In the genomic region with DNA sequence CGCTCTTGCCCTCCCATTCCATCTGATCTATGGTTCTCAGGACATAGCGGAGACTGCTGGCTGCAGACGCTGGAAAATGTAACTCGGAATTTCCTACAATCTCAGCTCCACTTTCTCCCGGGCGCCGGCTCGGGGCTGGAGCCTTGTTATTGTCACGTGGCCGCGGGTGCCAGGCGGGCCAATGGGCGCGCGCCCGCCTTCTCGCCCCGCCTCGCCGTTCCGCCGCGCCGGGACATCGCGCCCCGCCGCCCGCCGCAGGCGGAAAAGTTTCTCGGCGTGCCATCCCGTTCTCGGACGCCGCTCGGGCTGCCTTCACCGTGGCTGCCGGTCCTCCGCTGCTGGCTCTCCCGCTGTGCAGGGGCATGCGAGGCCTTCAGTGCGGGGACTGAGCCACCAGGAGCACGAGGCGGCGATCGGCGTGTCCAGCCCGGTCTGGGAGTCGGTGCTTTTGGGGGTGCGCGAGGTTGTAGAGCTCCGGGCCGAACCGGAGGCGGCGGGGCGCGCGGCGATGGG, we compare ENCODE assay signal across 8 mouse cellular contexts. TPM values are rescaled to one million over a fixed set of nuclear protein-coding genes. Genes with fewer than 3 reads are reported as not detected.
DNase-seq lines count a peak whose midpoint lies in the region; ATAC-seq and TF ChIP-seq lines count a peak whose summit lies in the region.

A gene (plus strand): TSS at position 201 of the 513 bp plus-strand sequence.

- TF ChIP-seq CTCF in thymus, adult 2 months (IDR thresholded peaks at IDR 0.05; ENCODE audit: borderline replicate concordance, control insufficient read depth, extremely low read depth, insufficient read depth, low read length, poor library complexity): no peak

- intact Hi-C loops in heart, postnatal 14 days (cut with DNase I): no loop called here

- peaks cover 13% of the 10 kb centered on the region for H3K27me3 ChIP-seq in forebrain, embryonic 16.5 days (replicated peaks; ENCODE audit: control insufficient read depth, insufficient read depth, low read length)
- peaks cover 21% of the 10 kb centered on the region for H3K27me3 ChIP-seq in liver, embryonic 16.5 days (ENCODE audit: control insufficient read depth, insufficient read depth, low read depth, low read length)
- no peaks in the 10 kb centered on the region; the same call in 1 of the 2 replicates for H3K27me3 ChIP-seq in neural tube, embryonic 13.5 days
- peaks cover 6% of the 10 kb centered on the region; the same call in 1 of the 2 replicates for H3K27me3 ChIP-seq in thymus, adult 2 months (ENCODE audit: control insufficient read depth, insufficient read depth, low read length)

- DNase-seq in ES-CJ7 (ENCODE audit: low read depth, low spot score): peak; percentile 34
- DNase-seq in cerebellum, adult 18-20 months: peak; percentile 47 to 64
- DNase-seq in heart, postnatal 14 days: peak; percentile 82 to 88
- DNase-seq in large intestine, adult 2 months (ENCODE audit: low read depth, low spot score): no peak
- peak; percentile 10 for DNase-seq in thymus, adult 2 months

- H3K36me3 ChIP-seq in forebrain, embryonic 16.5 days (ENCODE audit: control insufficient read depth, insufficient read depth): no peaks in the 10 kb centered on the region
- no peaks in the 10 kb centered on the region for H3K36me3 ChIP-seq in liver, embryonic 16.5 days (ENCODE audit: control insufficient read depth, insufficient read depth)
- no peaks in the 10 kb centered on the region for H3K36me3 ChIP-seq in neural tube, embryonic 13.5 days
- no peaks in the 10 kb centered on the region for H3K36me3 ChIP-seq in thymus, adult 2 months (ENCODE audit: control insufficient read depth, insufficient read depth, low read length)

- no peak for TF ChIP-seq POLR2A in thymus, adult 2 months (IDR thresholded peaks at IDR 0.05; ENCODE audit: control insufficient read depth, extremely low read depth, insufficient read depth, low read length, poor library complexity)

- peak within 1 kb of the TSS; percentile 68 for H3K9ac ChIP-seq in forebrain, embryonic 16.5 days (replicated peaks; ENCODE audit: low read depth, low read length)
- H3K9ac ChIP-seq in liver, embryonic 16.5 days (ENCODE audit: low read depth, low read length): peak within 1 kb of the TSS; percentile 56
- peak within 1 kb of the TSS; percentile 87 for H3K9ac ChIP-seq in neural tube, embryonic 13.5 days

- H3K4me1 ChIP-seq in forebrain, embryonic 16.5 days (replicated peaks; ENCODE audit: control insufficient read depth, insufficient read depth, low read length): peaks cover 23% of the 10 kb centered on the region
- H3K4me1 ChIP-seq in liver, embryonic 16.5 days (ENCODE audit: control insufficient read depth, low read depth, low read length): no peaks in the 10 kb centered on the region; the same call in none of the 2 replicates
- peaks cover 42% of the 10 kb centered on the region for H3K4me1 ChIP-seq in neural tube, embryonic 13.5 days (replicated peaks)
- peaks cover 2% of the 10 kb centered on the region; the same call in 1 of the 2 replicates for H3K4me1 ChIP-seq in thymus, adult 2 months (replicated peaks; ENCODE audit: control insufficient read depth, insufficient read depth, low read length)

- H3K4me3 ChIP-seq in forebrain, embryonic 16.5 days (replicated peaks; ENCODE audit: low read length): peak within 1 kb of the TSS; percentile 76
- peak within 1 kb of the TSS; percentile 64 for H3K4me3 ChIP-seq in liver, embryonic 16.5 days (ENCODE audit: low read depth, low read length)
- peak within 1 kb of the TSS; percentile 82 for H3K4me3 ChIP-seq in neural tube, embryonic 13.5 days
- H3K4me3 ChIP-seq in thymus, adult 2 months (ENCODE audit: control insufficient read depth, insufficient read depth, low read length): peak within 1 kb of the TSS; percentile 34

- WGBS in forebrain, embryonic 16.5 days: under 1% methylated on average over 61 of the region's 62 CpGs
- under 1% methylated on average over 60 of the region's 62 CpGs for WGBS in large intestine, adult 2 months
- WGBS in liver, embryonic 16.5 days (ENCODE audit: insufficient replicate concordance): under 1% methylated on average over 55 of the region's 62 CpGs
- under 1% methylated on average over 45 of the region's 62 CpGs for WGBS in neural tube, embryonic 13.5 days
- WGBS in thymus, adult 2 months: 1% methylated on average over 62 of the region's 62 CpGs

- peak within 1 kb of the TSS; percentile 33; the same call in 1 of the 2 replicates for H3K27ac ChIP-seq in forebrain, embryonic 16.5 days (ENCODE audit: low read length)
- no peak within 1 kb of the TSS for H3K27ac ChIP-seq in liver, embryonic 16.5 days (ENCODE audit: low read length)
- H3K27ac ChIP-seq in neural tube, embryonic 13.5 days (replicated peaks): peak within 1 kb of the TSS; percentile 81
- H3K27ac ChIP-seq in thymus, adult 2 months (ENCODE audit: control insufficient read depth, insufficient read depth, low read length): peak within 1 kb of the TSS; percentile 37; the same call in 1 of the 2 replicates

- peak; percentile 91 for ATAC-seq in forebrain, embryonic 16.5 days
- peak; percentile 78 for ATAC-seq in liver, embryonic 16.5 days (ENCODE audit: low read depth)
- ATAC-seq in neural tube, embryonic 13.5 days (ENCODE audit: low read depth): peak; percentile 84

- H3K9me3 ChIP-seq in forebrain, embryonic 16.5 days (ENCODE audit: control insufficient read depth, low read length): no peaks in the 10 kb centered on the region
- no peaks in the 10 kb centered on the region for H3K9me3 ChIP-seq in liver, embryonic 16.5 days (replicated peaks; ENCODE audit: control insufficient read depth, low read length)
- no peaks in the 10 kb centered on the region for H3K9me3 ChIP-seq in neural tube, embryonic 13.5 days

- peak within 1 kb of the TSS; percentile 100 for H3K4me2 ChIP-seq in forebrain, embryonic 16.5 days (ENCODE audit: low read length)
- H3K4me2 ChIP-seq in liver, embryonic 16.5 days (ENCODE audit: low read depth, low read length): peak within 1 kb of the TSS; percentile 67
- peak within 1 kb of the TSS; percentile 96 for H3K4me2 ChIP-seq in neural tube, embryonic 13.5 days

RNA-seq across cellular contexts. Expression of the gene that starts here (rescaled TPM):
- polyA plus RNA-seq in forebrain, embryonic 16.5 days (2015; fragmentation: Nextera tagmentation; extraction: Ambion mirVana): 2.1 and 2.6 TPM in 2 replicates
- total RNA-seq in heart, postnatal 14 days (2021): 1 to 10 TPM; 2.2 to 2.5 TPM
- polyA plus RNA-seq in large intestine, adult 2 months (2012; rRNA removed): 12.5 and 22.8 TPM in 2 replicates
- 0.94 and 0.95 TPM in 2 replicates for polyA plus RNA-seq in liver, embryonic 16.5 days (2015; fragmentation: Nextera tagmentation; extraction: Ambion mirVana)
- polyA plus RNA-seq in neural tube, embryonic 13.5 days (2015; fragmentation: Nextera tagmentation; extraction: Ambion mirVana): 6.0 and 7.2 TPM in 2 replicates
- polyA plus RNA-seq in thymus, adult 2 months (2012; rRNA removed): 2.2 and 2.3 TPM in 2 replicates

Comparison
In these comparisons a context has a peak if more than half of its experiments do, and no peak if none do; other contexts are left out.
1. Peak in ATAC-seq, H3K4me3 ChIP-seq, H3K9ac ChIP-seq and H3K4me2 ChIP-seq in liver, embryonic 16.5 days; RNA of the gene not detected or under 1 TPM.